Mouse (Mus musculus): ENCODE measurements at regions not wholly inside any gene's neighbourhood (a gene's known extent, or its start where the extent isn't known, plus 50 kb on each side); places are given as distances from the start of the nearest gene placed in this dataset.

DNA sequence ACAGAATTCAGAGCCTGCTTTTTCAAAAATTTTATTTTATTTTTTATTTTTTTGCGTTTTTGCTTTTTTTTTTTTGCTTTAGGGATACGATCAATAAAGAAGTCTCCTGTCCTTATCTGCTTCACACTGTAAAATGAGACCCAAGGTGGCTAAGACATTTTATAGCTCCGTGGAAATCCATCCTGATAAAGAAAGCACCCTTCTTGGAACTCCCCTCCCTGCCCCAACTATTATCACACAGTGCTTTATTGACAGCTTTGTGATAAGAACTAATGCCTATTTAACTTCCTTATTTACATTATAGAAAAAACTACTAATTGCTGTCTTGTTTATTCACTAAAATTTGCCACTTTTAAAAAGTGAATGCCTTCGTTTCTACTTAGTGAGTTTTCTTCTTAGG, 179.0 kb upstream of the Dmrta1 start:
- no peak for DNase-seq

DNA sequence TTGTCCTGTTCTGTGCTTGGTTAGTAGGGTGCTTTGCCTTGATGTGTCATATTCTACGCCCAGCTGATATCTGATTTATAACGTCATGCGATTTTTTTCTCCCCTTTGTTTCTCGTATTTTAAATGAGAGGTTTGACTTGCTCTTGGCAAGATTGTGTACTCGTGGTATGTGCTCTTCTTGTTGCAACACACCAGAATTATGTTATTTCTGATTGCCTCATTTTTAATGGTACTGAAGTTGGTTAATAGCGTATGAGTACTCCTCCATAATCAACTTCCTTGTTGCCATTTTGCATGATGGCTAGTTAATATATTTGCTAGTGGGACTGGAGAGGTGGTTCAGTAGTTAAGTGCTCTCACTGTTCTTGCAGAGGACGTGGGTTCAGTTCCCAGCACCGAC, 180.1 kb upstream of the Cdkn2b start:
- no peak for DNase-seq

DNA sequence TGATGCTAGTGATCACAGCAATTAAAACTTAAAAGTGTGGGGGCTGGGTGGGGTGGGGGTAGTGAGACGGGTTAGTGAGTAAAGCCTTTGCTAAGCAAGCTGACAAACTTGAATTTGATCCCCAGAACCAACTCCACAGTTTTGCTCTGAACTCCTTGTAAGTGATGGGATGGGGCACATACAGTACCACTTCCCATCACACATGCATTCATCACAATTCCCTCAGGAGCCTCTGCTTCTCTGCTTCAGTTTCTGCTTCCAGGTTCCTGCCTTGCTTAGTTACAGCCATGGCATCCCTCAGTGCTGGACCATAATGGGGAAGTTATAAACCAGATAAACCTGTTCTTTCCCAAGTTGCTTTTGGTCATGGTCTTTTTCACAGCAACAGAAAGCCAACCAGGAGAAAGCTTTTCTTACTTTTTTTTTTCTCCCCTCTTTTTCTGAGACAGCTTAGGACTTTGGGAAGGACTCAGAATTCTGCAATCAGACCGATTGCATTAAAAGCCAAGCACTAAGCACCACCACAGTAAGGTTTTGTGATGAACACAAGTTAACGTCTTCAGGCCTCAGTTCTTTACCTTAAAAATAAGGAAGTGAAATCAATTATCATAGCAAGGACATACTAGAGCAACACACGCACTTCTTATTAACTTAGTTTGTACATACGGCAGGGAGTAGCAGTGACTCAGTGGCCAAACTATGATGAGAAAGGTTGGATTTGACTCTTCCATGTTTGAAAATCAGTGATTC, 176.8 kb upstream of the Cdkn2b start:
- no peak for DNase-seq

DNA sequence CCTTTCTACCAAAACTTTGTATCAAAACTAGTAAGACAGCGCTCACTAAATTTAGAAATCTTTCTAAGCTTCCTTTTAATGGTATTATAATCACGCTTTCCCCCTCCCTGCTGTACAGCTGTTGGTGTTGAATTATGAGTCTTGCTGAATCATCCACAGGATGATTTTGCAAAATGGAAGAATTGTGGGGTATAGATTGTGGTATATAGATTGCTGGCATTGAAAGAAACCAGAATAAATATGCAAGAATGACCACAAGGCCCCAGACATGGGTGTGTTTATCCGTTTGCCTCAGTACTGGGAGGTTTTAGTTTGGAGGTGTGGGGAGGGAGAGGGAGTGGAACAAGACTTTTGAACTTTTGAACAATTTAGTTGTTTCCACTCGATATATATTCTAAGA, 176.1 kb upstream of the Cdkn2b start:
- DNase-seq, result no peak

DNA sequence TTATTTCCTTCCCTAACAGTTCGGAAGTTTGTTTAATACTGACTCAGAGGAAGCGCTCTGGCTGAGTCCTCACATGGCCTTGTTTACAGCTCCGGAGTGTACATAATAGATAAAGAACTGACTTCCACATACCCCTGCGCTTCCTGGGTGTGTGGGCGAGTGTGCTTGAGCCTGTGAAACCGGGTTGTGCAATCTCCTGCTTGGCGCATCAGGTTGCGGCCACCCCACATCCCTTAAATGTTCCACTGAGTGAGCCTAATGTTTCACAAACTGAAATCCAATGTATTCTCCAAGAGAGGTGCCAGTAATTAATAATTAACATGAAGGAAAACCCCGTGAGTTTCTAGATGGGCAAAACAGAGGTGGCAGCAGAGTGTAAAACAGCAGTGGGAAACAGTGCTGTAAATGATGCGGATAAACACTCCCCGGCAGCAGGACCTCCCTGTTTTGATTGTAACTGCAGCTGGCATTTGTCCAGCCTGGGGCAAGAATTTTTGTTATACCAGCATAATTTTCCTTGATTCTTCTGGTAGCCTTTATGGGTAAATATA, 175.2 kb upstream of the Cdkn2b start:
- no peak for DNase-seq

DNA sequence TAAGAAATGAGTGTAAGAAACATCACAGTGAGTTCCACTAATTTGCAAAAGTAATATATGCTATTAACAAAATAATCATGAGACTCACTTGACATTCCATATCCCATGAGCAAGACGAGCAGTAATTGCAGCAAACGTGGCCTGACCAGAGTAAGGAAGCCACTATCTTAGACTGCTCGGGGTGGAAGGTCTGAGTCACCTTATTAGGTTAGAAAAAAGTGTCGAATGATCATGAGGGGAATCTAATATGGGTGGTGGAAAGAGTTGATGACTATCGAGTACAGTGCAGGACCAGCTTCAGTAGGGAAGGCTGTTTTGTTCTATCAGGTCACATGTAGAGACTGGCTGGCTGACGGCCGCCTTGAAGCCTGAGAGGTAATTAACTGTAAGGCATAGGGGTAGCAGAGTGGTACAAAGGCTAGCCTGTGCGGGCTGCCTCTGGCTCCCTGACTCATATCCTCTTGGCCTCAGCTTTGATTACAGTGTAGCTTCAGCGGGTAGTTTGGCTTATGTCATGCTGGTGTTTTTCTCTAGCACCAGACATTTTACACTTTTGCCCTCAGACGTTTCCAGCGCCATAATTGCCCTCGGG, 167.9 kb upstream of the Cdkn2b start:
- no peak for DNase-seq

DNA sequence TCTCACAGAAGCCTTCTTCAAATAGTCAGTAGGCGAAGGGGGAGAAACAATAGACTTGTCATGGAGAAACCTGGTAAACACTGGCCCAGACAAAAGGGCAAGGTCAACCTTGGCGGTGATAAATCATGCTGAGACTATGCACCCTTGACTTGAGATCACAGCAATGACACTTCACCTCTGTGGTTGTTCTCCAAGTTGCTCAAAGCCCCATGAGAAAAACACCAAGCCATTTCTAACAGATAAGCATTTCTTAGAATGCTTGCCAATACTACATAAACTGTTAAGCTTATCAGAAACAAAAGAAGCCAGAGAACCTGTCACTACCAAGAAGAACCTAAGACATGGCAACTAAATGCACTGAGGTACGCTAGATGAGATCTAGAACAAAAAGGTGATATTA, 165.0 kb upstream of the Cdkn2b start:
- peak; percentile 30 for DNase-seq

DNA sequence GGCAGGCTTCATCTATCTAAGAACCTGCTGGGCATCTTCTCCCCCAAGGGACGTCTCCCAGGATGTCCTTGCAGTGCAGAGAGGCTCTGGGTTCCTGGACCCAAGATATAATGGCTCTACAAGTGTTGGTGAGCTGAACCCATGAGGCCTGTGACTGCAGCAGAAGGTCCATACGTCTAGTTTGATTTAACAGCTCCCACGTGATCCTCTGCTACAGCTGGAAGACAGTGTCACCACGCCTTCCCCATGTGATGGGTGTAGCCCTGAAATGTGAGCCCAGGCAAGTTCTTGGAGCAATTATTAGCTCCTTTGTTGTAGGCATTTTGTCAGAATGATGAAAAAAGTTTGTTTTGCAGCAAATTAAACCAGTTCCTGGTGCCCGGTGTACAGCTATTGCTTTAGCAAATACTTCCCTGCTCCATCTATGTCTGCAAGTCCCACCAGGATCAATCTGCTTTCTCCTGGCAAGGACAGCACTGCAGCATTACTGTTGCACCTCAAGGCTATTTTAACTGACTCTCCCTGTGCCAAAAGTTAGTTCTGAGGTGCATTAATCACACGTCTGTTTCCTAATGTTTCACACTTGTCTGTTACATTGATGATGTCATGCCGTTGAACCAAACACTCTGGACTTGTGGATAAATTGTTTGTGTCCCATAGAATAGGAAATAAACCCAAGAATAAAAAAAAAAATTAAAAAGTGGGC, 164.2 kb upstream of the Cdkn2b start:
- no peak for DNase-seq

DNA sequence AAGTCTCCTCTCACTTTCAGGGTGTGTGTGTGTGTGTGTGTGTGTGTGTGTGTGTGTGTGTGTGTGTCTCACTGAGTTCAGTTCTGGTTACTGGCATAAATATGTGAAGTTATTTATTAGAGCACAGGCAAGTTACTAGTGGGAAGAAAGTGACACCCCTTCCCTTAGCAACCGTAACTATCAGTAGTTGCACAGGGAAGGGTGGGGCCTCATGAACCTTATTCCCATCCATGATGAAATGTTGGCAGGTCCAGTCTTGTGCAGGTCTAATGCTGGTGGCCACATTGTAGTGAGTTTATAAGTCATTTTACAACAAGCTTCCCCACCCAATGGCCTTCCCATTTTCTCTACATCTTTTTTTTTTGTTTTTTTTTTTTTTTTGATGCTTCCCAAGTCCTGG, 160.6 kb upstream of the Cdkn2b start:
- DNase-seq, result no peak

DNA sequence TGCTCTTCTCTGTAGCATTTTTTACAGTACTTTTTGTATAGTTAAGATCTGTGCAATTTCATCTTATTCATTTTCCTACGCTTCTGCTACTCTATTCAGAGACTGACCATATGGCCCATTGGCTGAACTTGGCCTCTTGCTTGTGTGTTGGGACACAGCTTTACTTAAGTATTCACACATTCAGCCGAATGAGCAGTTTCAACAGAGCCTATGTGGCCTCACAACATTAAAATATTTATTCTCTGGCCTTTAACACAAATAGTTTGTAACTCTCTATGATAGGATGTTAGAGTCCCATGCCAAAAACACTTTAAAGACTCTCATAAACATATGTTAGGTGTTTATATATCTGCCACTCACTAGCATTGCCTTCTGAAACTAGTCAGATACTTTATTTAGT, 159.9 kb upstream of the Cdkn2b start:
- DNase-seq, result no peak

DNA sequence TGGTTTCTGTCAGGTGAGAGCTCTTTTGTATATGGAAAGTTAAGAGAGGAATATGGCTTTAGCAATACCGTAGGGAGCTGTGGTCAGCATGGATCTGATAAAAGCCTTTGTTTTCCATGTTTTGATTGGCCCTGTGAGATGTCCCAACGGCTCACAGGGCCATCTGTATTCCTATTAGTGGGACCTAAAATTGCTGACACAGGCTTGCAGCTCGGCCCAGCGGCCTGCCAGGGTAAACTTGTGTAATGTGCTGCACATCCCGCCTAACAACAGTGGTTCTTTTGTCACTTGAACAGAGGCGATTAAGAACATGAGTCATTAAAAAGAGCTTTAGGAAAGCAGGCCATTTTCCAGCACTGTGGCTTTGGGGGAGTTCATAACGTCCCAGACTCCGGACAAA, 159.0 kb upstream of the Cdkn2b start:
- DNase-seq, result no peak

DNA sequence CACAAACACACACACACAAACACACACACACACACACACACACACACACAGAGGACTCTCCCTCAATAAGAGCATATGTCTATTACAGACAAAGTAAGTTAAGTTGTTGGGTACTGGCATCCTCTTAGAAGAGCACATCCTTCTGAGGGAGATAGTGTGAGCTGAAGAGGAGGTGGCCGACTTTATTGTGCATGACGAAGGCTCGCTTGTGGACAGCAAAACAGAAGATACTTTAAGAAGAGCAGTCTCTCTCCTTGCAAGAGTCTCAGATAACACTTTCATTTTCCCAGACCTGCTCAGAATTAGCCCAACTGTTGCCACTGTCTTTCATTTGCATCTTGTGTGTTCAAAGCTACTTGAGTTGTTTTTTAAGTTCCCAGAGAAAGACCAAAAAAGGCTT, 158.6 kb upstream of the Cdkn2b start:
- DNase-seq, result no peak

DNA sequence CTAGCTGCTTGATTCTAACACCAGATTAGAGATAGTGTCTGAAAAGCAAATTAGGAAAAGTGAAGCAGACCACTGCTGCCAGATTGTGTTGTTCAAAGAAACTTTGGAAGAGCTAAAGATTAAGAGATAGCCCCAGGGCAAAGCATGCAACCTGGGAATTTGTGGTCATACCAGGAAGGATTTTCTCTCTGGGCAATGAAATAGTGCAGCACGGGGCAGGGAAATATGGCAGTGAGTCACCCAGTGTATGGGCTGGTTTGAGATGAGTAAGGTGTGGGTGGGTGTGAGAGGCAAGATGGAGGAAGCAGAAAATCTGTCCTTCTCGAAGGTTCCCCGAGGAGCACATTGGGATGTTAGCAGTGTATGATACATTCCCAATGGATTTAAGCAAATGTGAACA, 155.9 kb upstream of the Cdkn2b start:
- DNase-seq, result no peak

DNA sequence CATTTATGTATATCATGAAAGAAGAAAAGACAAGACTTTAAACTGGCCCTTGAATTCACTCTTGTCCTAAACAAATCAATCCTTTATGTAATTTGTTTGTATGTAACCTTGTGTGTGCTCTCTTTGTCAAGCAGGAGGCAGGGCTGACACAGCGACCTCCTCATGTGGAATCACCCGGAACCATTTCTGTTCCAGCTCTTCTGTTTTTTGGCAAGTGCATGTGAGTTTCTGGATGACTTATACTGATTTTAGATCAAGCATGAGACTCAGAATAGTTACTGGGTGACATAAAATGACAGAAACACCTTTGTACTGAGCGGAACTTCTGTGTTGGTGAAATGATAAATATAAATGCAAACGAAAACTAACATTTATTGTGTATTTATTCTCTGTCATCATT, 152.3 kb upstream of the Cdkn2b start:
- no peak for DNase-seq

DNA sequence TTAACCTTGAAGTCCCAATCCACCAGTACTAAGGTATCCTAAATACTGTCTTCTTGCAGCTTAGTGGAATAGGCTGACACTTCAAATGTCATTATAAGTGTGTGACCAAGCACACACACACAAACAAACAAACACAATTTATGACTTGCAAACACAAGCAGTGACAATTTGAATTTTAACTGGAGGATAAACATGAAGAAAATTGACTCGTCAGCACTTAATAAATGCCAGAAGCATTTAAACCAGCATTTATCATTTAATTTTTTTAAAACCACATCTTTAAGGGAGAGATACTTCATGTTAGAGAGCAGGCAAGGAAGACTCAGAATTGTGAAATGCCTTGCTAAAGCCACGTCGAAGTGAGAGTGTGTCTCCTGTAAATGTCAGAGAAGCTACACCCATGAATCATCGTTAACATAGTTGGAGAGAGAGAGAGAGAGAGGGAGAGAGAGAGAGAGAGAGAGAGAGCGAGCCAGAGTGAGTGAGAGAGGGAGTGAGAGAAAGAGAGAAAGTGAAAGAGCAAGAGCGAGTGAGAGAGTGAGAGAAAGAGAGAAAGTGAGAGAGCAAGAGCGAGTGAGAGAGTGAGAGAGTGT, 149.4 kb upstream of the Cdkn2b start:
- no peak for DNase-seq

DNA sequence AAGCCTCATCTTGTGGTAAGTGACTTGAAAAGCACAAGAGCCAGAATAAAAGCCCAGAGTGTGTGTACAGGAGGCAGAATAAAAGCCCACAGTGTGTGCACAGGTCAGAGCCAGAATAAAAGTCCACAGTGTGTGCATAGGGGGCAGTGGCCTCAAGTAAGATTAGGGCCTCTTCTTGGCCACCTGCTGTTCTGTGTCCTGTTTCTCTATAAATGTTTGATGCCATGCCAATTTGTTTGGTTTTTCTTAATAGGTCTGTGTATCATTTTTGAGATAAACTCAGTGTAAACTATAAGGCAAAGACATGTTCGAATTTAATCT, 148.5 kb upstream of the Cdkn2b start:
- no peak for DNase-seq

DNA sequence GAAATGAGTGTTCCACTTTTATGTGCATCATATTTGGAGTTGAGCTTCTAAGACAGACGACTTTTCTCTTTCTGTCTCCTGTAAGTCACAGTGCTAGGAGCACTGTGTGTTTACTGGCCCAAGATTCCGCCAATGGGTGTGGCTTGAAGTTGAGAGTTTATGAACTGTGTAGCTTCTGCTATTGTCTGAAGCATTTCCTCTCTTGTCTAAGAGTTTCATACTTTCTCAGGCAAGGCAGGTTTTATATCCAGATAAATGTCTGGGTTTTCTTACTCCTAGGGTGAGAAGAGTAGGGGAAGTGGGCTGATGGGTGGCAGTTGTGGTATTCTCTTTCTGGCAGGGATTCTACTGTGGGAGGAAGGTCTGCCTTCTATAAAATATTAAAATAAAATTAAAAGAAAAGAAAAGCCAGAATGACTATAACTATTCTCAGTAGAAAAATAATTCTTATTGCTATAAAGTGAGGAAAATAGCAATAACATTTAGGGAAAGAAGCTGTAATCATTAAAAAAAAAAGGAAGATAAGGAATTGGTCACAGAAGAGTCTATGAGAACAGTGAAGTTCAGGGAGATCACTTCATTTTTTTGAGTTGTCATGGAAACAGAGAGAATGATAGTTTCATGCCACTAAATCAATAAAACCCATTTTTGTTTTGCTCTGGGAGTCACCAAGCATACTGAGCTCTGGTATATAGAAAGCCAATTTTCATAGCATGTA, 147.9 kb upstream of the Cdkn2b start:
- no peak for DNase-seq

DNA sequence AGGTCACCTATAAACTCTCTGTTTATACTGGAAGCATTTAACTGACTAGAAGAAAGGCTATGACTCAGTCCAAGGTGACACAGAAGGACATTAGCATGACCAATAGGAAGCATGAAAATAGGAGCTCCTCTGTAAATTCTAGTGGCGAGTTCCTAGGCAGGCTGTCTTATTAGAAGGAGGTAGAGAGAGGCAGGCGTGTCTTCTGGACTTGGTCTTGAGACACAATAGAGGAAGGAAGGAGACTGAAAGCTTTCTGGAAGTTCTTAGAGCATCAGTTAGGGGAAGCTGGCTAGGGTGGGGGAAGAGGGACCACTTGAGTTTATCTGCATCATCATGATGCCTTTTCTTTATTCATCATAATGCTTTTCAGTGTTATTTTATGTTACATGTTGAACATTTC, 147.0 kb upstream of the Cdkn2b start:
- no peak for DNase-seq

DNA sequence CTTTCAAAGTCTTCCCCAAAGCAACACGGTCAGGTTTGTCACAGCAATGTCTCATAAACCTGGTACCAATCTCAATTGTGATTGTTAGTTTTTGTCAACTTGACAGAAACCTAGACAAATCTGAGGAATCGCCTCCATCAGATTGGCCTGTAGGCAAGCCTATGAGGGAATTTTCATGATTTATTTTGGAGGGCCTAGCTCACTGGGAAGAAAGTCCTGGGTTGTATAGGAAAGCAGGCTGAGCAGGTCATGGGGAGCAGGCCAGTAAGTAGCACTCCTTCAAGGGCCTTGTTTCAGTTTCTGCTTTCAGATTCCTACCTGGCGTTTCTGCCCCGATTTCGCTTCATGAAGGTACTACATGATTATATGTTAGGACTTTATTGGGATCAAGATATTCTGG, 144.1 kb upstream of the Cdkn2b start:
- DNase-seq, result no peak

DNA sequence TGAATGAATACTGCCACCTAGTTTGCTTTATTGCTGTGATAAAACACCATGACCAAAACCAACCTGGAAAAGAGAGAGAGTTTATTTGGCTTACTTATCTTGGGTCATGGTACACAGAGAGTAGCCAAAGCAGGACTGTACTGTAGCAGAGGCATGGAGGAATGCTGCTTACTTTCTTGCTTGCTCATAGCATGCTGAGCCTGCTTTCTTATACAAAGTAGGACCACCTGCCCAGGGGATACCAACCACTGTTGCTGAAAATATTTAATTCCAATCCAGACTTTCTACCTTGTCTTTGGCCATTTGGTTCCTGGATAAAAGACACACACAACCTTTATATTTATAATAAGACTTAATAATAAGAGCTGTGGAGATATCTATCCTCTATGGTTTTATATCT, 142.2 kb upstream of the Cdkn2b start:
- DNase-seq, result no peak

DNA sequence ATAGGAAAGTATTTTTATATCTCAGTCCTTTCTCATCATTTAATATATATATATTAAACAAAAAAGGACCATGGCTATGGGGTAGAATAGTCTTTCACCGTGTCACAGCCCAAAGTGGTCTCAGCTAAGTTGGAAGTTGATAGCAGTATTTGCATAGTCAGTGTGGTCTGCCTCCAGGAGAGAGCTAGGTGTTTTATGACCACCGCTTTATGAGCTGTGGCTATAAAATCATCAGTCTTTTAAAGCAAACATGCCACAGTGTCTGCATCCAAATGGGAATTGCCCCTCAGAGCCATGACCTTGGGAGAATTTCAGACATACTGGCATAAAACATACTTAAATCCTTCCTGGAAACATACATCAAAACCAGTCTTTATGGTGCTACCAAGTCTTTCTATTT, 140.9 kb upstream of the Cdkn2b start:
- DNase-seq, result no peak

DNA sequence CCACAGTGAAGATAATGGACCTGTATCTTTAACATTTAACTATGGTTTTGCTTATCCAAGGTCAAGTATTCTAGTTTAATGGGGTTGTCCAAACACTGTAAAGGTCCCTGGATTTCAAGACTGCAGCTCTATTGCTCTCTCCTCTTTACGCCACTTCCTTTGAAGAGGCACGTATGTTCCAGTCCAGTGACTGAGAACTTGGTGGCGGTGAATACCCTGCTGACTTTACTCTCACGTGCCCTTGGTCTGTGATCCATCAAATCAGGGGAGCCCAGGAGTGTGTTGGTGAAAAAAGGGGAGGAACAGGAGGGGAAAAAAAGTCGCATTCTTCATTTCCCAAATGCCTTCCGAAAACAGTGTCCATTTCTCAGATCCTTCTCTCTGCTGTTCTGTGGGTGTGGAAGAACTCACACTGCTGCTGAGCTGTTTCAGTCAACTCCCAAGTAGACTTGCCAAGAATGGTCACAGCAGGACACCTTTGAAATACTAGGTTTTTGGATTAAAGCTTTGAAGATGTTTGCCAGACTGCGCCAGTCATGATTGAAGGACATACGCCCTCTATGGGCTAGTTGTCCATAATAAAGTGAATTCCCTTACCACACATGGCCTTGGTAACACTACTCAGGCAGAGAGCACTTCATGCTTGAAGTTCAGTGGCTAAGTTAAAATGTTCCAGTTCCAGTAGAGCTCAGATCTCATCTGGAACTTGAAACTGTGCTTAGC, 136.1 kb upstream of the Cdkn2b start:
- no peak for DNase-seq
